Mouse (Mus musculus): ENCODE measurements at regions not wholly inside any gene's neighbourhood (a gene's known extent, or its start where the extent isn't known, plus 50 kb on each side); places are given as distances from the start of the nearest gene placed in this dataset.

GRCm38 (mm10) chr19:25922806-25923205 is 250.6 kb downstream of the Dmrt2 start:
- Histone ChIP-seq H3K4me3 (replicated peaks) (no peak overlapping the region), H3K4me2 (no peak overlapping the region), H3K4me1 (0 out of 2 replicates have a peak, but pooled peaks cover 4% of the 10 kb centered on the region), H3K27me3 (replicated peaks) (no peaks in the 10 kb centered on the region), H3K36me3 (no peaks in the 10 kb centered on the region), H3K9me3 (replicated peaks) (no peaks in the 10 kb centered on the region), H3K27ac (replicated peaks) (no peak overlapping the region), H3K9ac (replicated peaks) (no peak overlapping the region)
- 86% methylated on average over 1 of the region's 1 CpGs for WGBS
- no peak for ATAC-seq (ENCODE audit: low FRiP score)

- ATAC-seq (ENCODE audit: low FRiP score), result no peak
- H3K27me3 ChIP-seq (replicated peaks), result no peaks in the 10 kb centered on the region
These were observed 251.6 kb downstream of the Dmrt2 start for GRCm38 (mm10) chr19:25923727-25924384.

GRCm38 (mm10) chr19:25924385-25924769 is 252.2 kb downstream of the Dmrt2 start:
- no peak for ATAC-seq (ENCODE audit: low FRiP score)
- no peak overlapping the region for H3K27ac ChIP-seq (replicated peaks)
- H3K9me3 ChIP-seq (replicated peaks), result no peaks in the 10 kb centered on the region
- H3K4me1 ChIP-seq, result 0 out of 2 replicates have a peak, but pooled peaks cover 4% of the 10 kb centered on the region
- 39% methylated on average over 5 of the region's 5 CpGs for WGBS
- H3K4me2 ChIP-seq, result no peak overlapping the region
- no peaks in the 10 kb centered on the region for H3K36me3 ChIP-seq
- no peak overlapping the region for H3K4me3 ChIP-seq (replicated peaks)
- H3K9ac ChIP-seq (replicated peaks), result no peak overlapping the region
- no peaks in the 10 kb centered on the region for H3K27me3 ChIP-seq (replicated peaks)

More at GRCm38 (mm10) chr19:25923727-25924384, 251.6 kb downstream of the Dmrt2 start:
- 46% methylated on average over 10 of the region's 10 CpGs for WGBS
- H3K4me1 ChIP-seq, result 0 out of 2 replicates have a peak, but pooled peaks cover 4% of the 10 kb centered on the region
- H3K9ac ChIP-seq (replicated peaks), result no peak overlapping the region
- no peak overlapping the region for H3K4me2 ChIP-seq
- H3K4me3 ChIP-seq (replicated peaks), result no peak overlapping the region
- no peaks in the 10 kb centered on the region for H3K9me3 ChIP-seq (replicated peaks)
- no peak overlapping the region for H3K27ac ChIP-seq (replicated peaks)
- no peaks in the 10 kb centered on the region for H3K36me3 ChIP-seq

GRCm38 (mm10) chr19:25927220-25927619 is 255.0 kb downstream of the Dmrt2 start:
- Histone ChIP-seq H3K36me3 (no peaks in the 10 kb centered on the region), H3K4me3 (replicated peaks) (no peak overlapping the region), H3K4me2 (no peak overlapping the region), H3K9me3 (replicated peaks) (no peaks in the 10 kb centered on the region), H3K9ac (replicated peaks) (no peak overlapping the region), H3K27me3 (replicated peaks) (no peaks in the 10 kb centered on the region), H3K27ac (replicated peaks) (no peak overlapping the region), H3K4me1 (0 out of 2 replicates have a peak, but pooled peaks cover 4% of the 10 kb centered on the region)
- no peak for ATAC-seq (ENCODE audit: low FRiP score)
- 66% methylated on average over 9 of the region's 9 CpGs for WGBS

- no peaks in the 10 kb centered on the region for H3K9me3 ChIP-seq (replicated peaks)
- ATAC-seq (ENCODE audit: low FRiP score), result no peak
- no peaks in the 10 kb centered on the region for H3K36me3 ChIP-seq
- WGBS, result 48% methylated on average over 9 of the region's 9 CpGs
- H3K27ac ChIP-seq (replicated peaks), result no peak overlapping the region
- H3K4me3 ChIP-seq (replicated peaks), result no peak overlapping the region
- no peak overlapping the region for H3K4me2 ChIP-seq
- no peak overlapping the region for H3K9ac ChIP-seq (replicated peaks)
- no peaks in the 10 kb centered on the region for H3K4me1 ChIP-seq
- no peaks in the 10 kb centered on the region for H3K27me3 ChIP-seq (replicated peaks)
These were observed 265.1 kb downstream of the Dmrt2 start for GRCm38 (mm10) chr19:25937343-25937742.

- Histone ChIP-seq H3K9ac (replicated peaks) (no peak overlapping the region), H3K4me1 (no peaks in the 10 kb centered on the region), H3K36me3 (no peaks in the 10 kb centered on the region), H3K9me3 (replicated peaks) (no peaks in the 10 kb centered on the region), H3K27me3 (replicated peaks) (no peaks in the 10 kb centered on the region), H3K27ac (replicated peaks) (no peak overlapping the region), H3K4me2 (no peak overlapping the region), H3K4me3 (replicated peaks) (no peak overlapping the region)
- no peak for ATAC-seq (ENCODE audit: low FRiP score)
- WGBS, result 77% methylated on average over 5 of the region's 5 CpGs
These were observed 299.0 kb downstream of the Dmrt2 start for GRCm38 (mm10) chr19:25971210-25971609.

GRCm38 (mm10) chr19:25975202-25975601 is 303.0 kb downstream of the Dmrt2 start:
- ATAC-seq (ENCODE audit: low FRiP score), result no peak
- Histone ChIP-seq H3K27ac (replicated peaks) (no peak overlapping the region), H3K4me1 (no peaks in the 10 kb centered on the region), H3K9ac (replicated peaks) (no peak overlapping the region), H3K27me3 (replicated peaks) (no peaks in the 10 kb centered on the region), H3K4me2 (no peak overlapping the region), H3K4me3 (replicated peaks) (no peak overlapping the region), H3K9me3 (replicated peaks) (no peaks in the 10 kb centered on the region), H3K36me3 (no peaks in the 10 kb centered on the region)

- ATAC-seq (ENCODE audit: low FRiP score), result no peak
- 85% methylated on average over 4 of the region's 4 CpGs for WGBS
These were observed 308.1 kb downstream of the Dmrt2 start for GRCm38 (mm10) chr19:25980308-25980707.

GRCm38 (mm10) chr19:26014620-26015180 is 342.5 kb downstream of the Dmrt2 start:
- Histone ChIP-seq H3K27ac (replicated peaks) (peak overlapping the region; percentile 51; the same call in 1 of the 2 replicates), H3K4me2 (peak overlapping the region; percentile 26), H3K27me3 (replicated peaks) (no peaks in the 10 kb centered on the region), H3K9me3 (replicated peaks) (no peaks in the 10 kb centered on the region), H3K4me1 (peaks cover 8% of the 10 kb centered on the region), H3K36me3 (no peaks in the 10 kb centered on the region), H3K9ac (replicated peaks) (no peak overlapping the region), H3K4me3 (replicated peaks) (no peak overlapping the region)
- ATAC-seq (ENCODE audit: low FRiP score), result peak; percentile 79
- WGBS, result 22% methylated on average over 8 of the region's 8 CpGs

More at GRCm38 (mm10) chr19:25980308-25980707, 308.1 kb downstream of the Dmrt2 start:
- H3K36me3 ChIP-seq, result no peaks in the 10 kb centered on the region
- no peaks in the 10 kb centered on the region for H3K27me3 ChIP-seq (replicated peaks)
- H3K4me2 ChIP-seq, result no peak overlapping the region
- no peaks in the 10 kb centered on the region for H3K4me1 ChIP-seq
- no peak overlapping the region for H3K4me3 ChIP-seq (replicated peaks)
- no peak overlapping the region for H3K27ac ChIP-seq (replicated peaks)
- H3K9me3 ChIP-seq (replicated peaks), result no peaks in the 10 kb centered on the region
- H3K9ac ChIP-seq (replicated peaks), result no peak overlapping the region

- H3K4me2 ChIP-seq, result no peak overlapping the region
- WGBS, result 57% methylated on average over 7 of the region's 7 CpGs
These were observed 348.9 kb downstream of the Dmrt2 start for GRCm38 (mm10) chr19:26021141-26021540.

GRCm38 (mm10) chr19:26026103-26026502 is 353.9 kb downstream of the Dmrt2 start:
- 76% methylated on average over 3 of the region's 3 CpGs for WGBS
- H3K9me3 ChIP-seq (replicated peaks), result no peaks in the 10 kb centered on the region
- no peak overlapping the region for H3K4me3 ChIP-seq (replicated peaks)
- H3K27me3 ChIP-seq (replicated peaks), result no peaks in the 10 kb centered on the region
- H3K4me1 ChIP-seq, result peaks cover 4% of the 10 kb centered on the region; the same call in 1 of the 2 replicates
- H3K4me2 ChIP-seq, result no peak overlapping the region
- H3K36me3 ChIP-seq, result no peaks in the 10 kb centered on the region
- no peak for ATAC-seq (ENCODE audit: low FRiP score)
- H3K9ac ChIP-seq (replicated peaks), result no peak overlapping the region
- 0 out of 2 replicates have a peak overlapping the region, but pooled peaks have one; percentile 9 for H3K27ac ChIP-seq (replicated peaks)

More at GRCm38 (mm10) chr19:26021141-26021540, 348.9 kb downstream of the Dmrt2 start:
- Histone ChIP-seq H3K9ac (replicated peaks) (no peak overlapping the region), H3K36me3 (no peaks in the 10 kb centered on the region), H3K27ac (replicated peaks) (no peak overlapping the region), H3K4me3 (replicated peaks) (no peak overlapping the region), H3K9me3 (replicated peaks) (no peaks in the 10 kb centered on the region), H3K4me1 (peaks cover 6% of the 10 kb centered on the region; the same call in 1 of the 2 replicates), H3K27me3 (replicated peaks) (no peaks in the 10 kb centered on the region)
- ATAC-seq (ENCODE audit: low FRiP score), result no peak

GRCm38 (mm10) chr19:26037270-26037669 is 365.1 kb downstream of the Dmrt2 start:
- Histone ChIP-seq H3K4me2 (no peak overlapping the region), H3K4me1 (no peaks in the 10 kb centered on the region; the same call in 1 of the 2 replicates), H3K27me3 (replicated peaks) (no peaks in the 10 kb centered on the region), H3K9ac (replicated peaks) (no peak overlapping the region), H3K36me3 (no peaks in the 10 kb centered on the region), H3K4me3 (replicated peaks) (no peak overlapping the region), H3K9me3 (replicated peaks) (no peaks in the 10 kb centered on the region), H3K27ac (replicated peaks) (no peak overlapping the region)
- 11% methylated on average over 7 of the region's 7 CpGs for WGBS
- ATAC-seq (ENCODE audit: low FRiP score), result no peak

Measured in neural tube, embryonic 15.5 days (tissue).